Mouse (Mus musculus): ENCODE data around the gene Fam171a1. TPM values are rescaled to one million over a fixed set of nuclear protein-coding genes. Genes with fewer than 3 reads are reported as not detected.

Gene Fam171a1
- polyA plus RNA-seq, 1 experiment from 2014 or later = 39.6 TPM

DNA sequence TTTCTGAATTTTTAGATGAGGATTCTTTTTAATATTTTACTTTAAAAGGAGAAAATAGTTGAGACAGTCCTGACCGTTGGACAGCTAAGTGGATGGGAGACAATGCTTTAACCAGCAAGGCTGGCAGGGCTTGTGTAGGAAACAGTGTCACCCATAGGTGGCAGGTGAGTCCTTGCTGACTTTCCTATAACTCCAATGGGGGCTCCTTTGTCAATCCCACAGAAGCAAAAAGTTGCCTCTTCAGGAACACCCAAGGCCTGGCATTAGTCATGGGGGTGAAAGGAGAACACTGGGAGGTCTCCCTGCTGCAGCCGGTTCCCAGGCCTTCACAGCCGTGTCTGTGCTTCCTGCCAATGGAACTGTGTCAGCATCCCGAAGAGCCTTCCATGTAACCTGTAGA is 114.5 kb downstream of the Fam171a1 start:
- TF ChIP-seq EP300 (IDR thresholded peaks at IDR 0.05) (no peak), CTCF (IDR thresholded peaks at IDR 0.05) (peak; percentile 56)
- Histone ChIP-seq H3K9ac (replicated peaks; ENCODE audit: low read depth) (no peak overlapping the region), H3K9me3 (ENCODE audit: low read length) (no peaks in the 10 kb centered on the region), H3K36me3 (ENCODE audit: insufficient read depth, low read length) (no peaks in the 10 kb centered on the region), H3K4me2 (replicated peaks; ENCODE audit: low read depth, low read length) (no peak overlapping the region), H3K4me3 (ENCODE audit: low read depth, low read length) (no peak overlapping the region), H3K27ac (ENCODE audit: low read length) (no peak overlapping the region), H3K27me3 (replicated peaks; ENCODE audit: insufficient read depth, low read length) (no peaks in the 10 kb centered on the region), H3K4me1 (ENCODE audit: insufficient read depth, low read depth, low read length) (no peaks in the 10 kb centered on the region)
- 69% methylated on average over 4 of the region's 4 CpGs for WGBS
- ATAC-seq (peak; percentile 35; the same call in 1 of the 2 replicates), DNase-seq (ENCODE audit: low spot score) (no peak)

DNA sequence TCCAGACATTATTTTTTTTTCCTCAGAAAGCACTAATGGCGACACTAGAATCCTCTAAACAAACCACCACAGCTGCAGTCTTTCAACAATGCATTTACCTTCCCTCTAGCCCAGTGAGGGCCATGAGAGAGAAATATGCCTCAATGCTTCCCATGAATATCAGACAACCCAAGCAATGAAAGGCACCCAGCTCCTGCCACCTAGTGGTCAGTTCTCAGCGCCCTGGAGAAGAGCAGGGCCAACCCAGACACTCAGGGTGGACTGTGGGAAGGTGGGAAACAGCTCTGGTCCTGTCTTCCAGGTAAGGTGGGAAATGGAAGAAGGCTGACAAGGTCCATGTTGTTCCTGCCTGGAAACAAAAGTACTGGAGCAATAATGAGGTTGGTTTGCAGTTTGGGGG is 115.0 kb downstream of the Fam171a1 start:
- H3K27ac ChIP-seq (ENCODE audit: low read length) = no peak overlapping the region
- H3K9ac ChIP-seq (replicated peaks; ENCODE audit: low read depth) = no peak overlapping the region
- ATAC-seq = peak; percentile 87
- no peak overlapping the region for H3K4me3 ChIP-seq (ENCODE audit: low read depth, low read length)
- H3K9me3 ChIP-seq (ENCODE audit: low read length) = no peaks in the 10 kb centered on the region
- WGBS = 21% methylated on average over 2 of the region's 2 CpGs
- no peaks in the 10 kb centered on the region for H3K4me1 ChIP-seq (ENCODE audit: insufficient read depth, low read depth, low read length)
- no peak for TF ChIP-seq EP300 (IDR thresholded peaks at IDR 0.05)
- peak; percentile 92 for TF ChIP-seq CTCF (IDR thresholded peaks at IDR 0.05)
- no peak overlapping the region for H3K4me2 ChIP-seq (replicated peaks; ENCODE audit: low read depth, low read length)
- H3K27me3 ChIP-seq (replicated peaks; ENCODE audit: insufficient read depth, low read length) = no peaks in the 10 kb centered on the region
- DNase-seq (ENCODE audit: low spot score) = peak; percentile 78
- H3K36me3 ChIP-seq (ENCODE audit: insufficient read depth, low read length) = no peaks in the 10 kb centered on the region

DNA sequence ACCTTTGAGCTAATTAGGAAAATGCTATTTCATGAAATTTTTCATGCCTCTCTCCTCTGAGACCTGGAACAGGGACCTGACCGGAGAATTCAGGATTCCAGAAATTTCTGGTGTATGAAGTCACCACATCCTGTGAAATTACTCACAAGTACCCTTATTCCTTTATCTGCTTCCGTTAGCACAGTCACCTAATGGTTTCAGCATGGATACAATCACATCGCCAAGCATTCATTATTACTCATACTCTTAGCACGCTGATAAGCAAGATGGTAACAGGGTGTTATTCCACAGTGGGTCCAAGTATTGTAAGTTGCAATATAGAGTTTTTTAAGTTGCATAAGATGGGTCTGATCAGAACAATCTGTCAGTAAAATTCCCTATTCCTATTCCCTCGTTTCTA is 125.2 kb downstream of the Fam171a1 start:
- no peaks in the 10 kb centered on the region for H3K9me3 ChIP-seq (ENCODE audit: low read length)
- no peak for DNase-seq (ENCODE audit: low spot score)
- no peak for ATAC-seq
- H3K9ac ChIP-seq (replicated peaks; ENCODE audit: low read depth) = no peak overlapping the region
- H3K27ac ChIP-seq (ENCODE audit: low read length) = no peak overlapping the region
- H3K4me2 ChIP-seq (replicated peaks; ENCODE audit: low read depth, low read length) = no peak overlapping the region
- H3K4me1 ChIP-seq (ENCODE audit: insufficient read depth, low read depth, low read length) = no peaks in the 10 kb centered on the region
- no peaks in the 10 kb centered on the region for H3K36me3 ChIP-seq (ENCODE audit: insufficient read depth, low read length)
- 29% methylated on average over 5 of the region's 5 CpGs for WGBS
- TF ChIP-seq CTCF (IDR thresholded peaks at IDR 0.05) (no peak), EP300 (IDR thresholded peaks at IDR 0.05) (no peak)
- no peaks in the 10 kb centered on the region for H3K27me3 ChIP-seq (replicated peaks; ENCODE audit: insufficient read depth, low read length)
- no peak overlapping the region for H3K4me3 ChIP-seq (ENCODE audit: low read depth, low read length)

DNA sequence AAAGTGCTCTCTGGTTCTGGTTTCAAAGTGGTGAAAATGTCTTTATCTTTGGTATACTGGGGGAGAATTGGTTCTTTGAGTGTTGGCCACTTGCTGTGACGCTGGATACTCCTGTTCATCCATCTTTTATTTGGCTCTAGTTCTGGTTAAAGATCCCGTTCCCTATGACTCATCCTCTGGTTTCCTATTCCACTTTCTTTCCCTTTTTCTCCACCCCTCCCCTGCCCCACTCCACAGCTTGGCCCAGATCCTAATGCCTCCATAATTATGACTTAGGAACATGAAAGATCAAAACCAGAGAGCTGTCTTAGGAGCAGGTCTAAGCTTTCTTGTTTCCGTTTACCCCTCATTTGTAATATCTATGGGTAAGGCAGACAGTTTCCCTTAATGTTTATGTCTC is 130.2 kb downstream of the Fam171a1 start:
- ATAC-seq = no peak
- Histone ChIP-seq H3K4me2 (replicated peaks; ENCODE audit: low read depth, low read length) (no peak overlapping the region), H3K4me3 (ENCODE audit: low read depth, low read length) (no peak overlapping the region), H3K9ac (replicated peaks; ENCODE audit: low read depth) (no peak overlapping the region), H3K27me3 (replicated peaks; ENCODE audit: insufficient read depth, low read length) (no peaks in the 10 kb centered on the region), H3K4me1 (ENCODE audit: insufficient read depth, low read depth, low read length) (no peaks in the 10 kb centered on the region), H3K9me3 (ENCODE audit: low read length) (no peaks in the 10 kb centered on the region), H3K36me3 (ENCODE audit: insufficient read depth, low read length) (no peaks in the 10 kb centered on the region), H3K27ac (ENCODE audit: low read length) (no peak overlapping the region)
- TF ChIP-seq EP300 (IDR thresholded peaks at IDR 0.05) = no peak
- TF ChIP-seq CTCF (IDR thresholded peaks at IDR 0.05) = no peak
- no peak for DNase-seq (ENCODE audit: low spot score)
- WGBS = 36% methylated on average over 3 of the region's 3 CpGs

DNA sequence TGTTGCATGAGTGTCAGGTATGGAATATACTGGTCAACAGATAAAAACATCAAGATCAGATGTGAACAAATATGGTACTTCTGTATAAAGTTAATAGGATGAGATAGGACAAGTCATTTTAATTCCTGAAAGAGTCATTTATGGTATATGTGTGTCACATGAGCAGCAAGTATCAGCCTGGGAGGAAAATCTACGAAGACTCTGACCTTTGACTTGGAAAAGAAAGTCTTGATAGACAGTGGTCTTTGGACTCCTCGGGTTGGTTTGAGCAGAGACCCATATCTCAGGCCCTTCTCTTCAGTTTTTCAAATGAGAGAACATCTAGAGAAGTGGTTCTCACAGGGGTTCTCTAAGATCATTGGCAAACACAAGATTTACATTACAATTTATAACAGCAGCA is 137.3 kb downstream of the Fam171a1 start:
- 64% methylated on average over 2 of the region's 2 CpGs for WGBS
- Histone ChIP-seq H3K4me1 (ENCODE audit: insufficient read depth, low read depth, low read length) (no peaks in the 10 kb centered on the region), H3K27me3 (replicated peaks; ENCODE audit: insufficient read depth, low read length) (no peaks in the 10 kb centered on the region), H3K9me3 (ENCODE audit: low read length) (no peaks in the 10 kb centered on the region), H3K36me3 (ENCODE audit: insufficient read depth, low read length) (no peaks in the 10 kb centered on the region), H3K27ac (ENCODE audit: low read length) (no peak overlapping the region), H3K9ac (replicated peaks; ENCODE audit: low read depth) (no peak overlapping the region), H3K4me2 (replicated peaks; ENCODE audit: low read depth, low read length) (no peak overlapping the region), H3K4me3 (ENCODE audit: low read depth, low read length) (no peak overlapping the region)
- ATAC-seq = no peak
- TF ChIP-seq EP300 (IDR thresholded peaks at IDR 0.05) (no peak), CTCF (IDR thresholded peaks at IDR 0.05) (no peak)
- no peak for DNase-seq (ENCODE audit: low spot score)

DNA sequence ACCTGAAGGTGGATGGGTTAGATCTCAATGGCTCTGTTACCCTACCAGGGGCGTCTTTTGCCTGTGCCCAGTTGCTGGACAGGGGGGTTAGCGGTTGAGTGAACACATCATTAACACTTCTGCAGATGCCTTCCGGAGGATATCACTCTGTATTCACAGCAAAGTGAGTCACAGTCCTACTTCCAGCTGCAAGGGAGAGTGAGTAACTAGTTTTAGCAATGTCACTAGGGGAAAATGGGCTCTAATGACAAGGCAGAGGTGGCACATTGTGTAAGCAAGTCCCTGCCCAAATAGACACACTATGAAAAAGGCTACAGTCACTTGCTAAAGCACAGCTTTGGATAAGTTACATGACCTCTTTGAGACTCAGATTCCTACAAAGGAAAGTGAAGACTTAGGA is 152.4 kb downstream of the Fam171a1 start:
- no peak overlapping the region for H3K4me3 ChIP-seq (ENCODE audit: low read depth, low read length)
- no peak for DNase-seq (ENCODE audit: low spot score)
- 70% methylated on average over 3 of the region's 3 CpGs for WGBS
- no peak overlapping the region for H3K4me2 ChIP-seq (replicated peaks; ENCODE audit: low read depth, low read length)
- no peaks in the 10 kb centered on the region for H3K9me3 ChIP-seq (ENCODE audit: low read length)
- no peak for TF ChIP-seq CTCF (IDR thresholded peaks at IDR 0.05)
- no peak for TF ChIP-seq EP300 (IDR thresholded peaks at IDR 0.05)
- H3K36me3 ChIP-seq (ENCODE audit: insufficient read depth, low read length) = no peaks in the 10 kb centered on the region
- H3K9ac ChIP-seq (replicated peaks; ENCODE audit: low read depth) = no peak overlapping the region
- no peaks in the 10 kb centered on the region for H3K27me3 ChIP-seq (replicated peaks; ENCODE audit: insufficient read depth, low read length)
- no peak overlapping the region for H3K27ac ChIP-seq (ENCODE audit: low read length)
- no peak for ATAC-seq
- H3K4me1 ChIP-seq (ENCODE audit: insufficient read depth, low read depth, low read length) = no peaks in the 10 kb centered on the region

DNA sequence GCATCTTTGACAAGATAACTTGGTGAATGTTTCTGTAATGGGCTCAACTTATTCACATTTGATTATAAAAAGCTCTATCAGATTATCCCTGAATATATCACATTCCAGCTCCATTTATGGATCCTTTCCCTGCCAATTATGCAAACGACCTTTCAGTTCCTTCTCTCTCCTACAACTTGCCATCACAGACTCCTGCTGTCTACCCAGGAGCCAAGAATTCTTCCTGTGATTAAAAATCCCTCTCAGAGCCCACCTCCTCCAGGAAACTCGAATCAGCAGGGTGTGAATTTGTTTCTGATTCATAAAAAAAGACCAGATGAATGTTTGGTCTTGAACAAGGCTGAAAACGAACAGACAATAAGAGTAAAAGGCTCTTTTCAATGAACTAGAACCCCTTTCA is 153.9 kb downstream of the Fam171a1 start:
- Histone ChIP-seq H3K27me3 (replicated peaks; ENCODE audit: insufficient read depth, low read length) (no peaks in the 10 kb centered on the region), H3K27ac (ENCODE audit: low read length) (no peak overlapping the region), H3K9me3 (ENCODE audit: low read length) (no peaks in the 10 kb centered on the region), H3K36me3 (ENCODE audit: insufficient read depth, low read length) (no peaks in the 10 kb centered on the region), H3K9ac (replicated peaks; ENCODE audit: low read depth) (no peak overlapping the region), H3K4me3 (ENCODE audit: low read depth, low read length) (no peak overlapping the region), H3K4me2 (replicated peaks; ENCODE audit: low read depth, low read length) (no peak overlapping the region), H3K4me1 (ENCODE audit: insufficient read depth, low read depth, low read length) (no peaks in the 10 kb centered on the region)
- WGBS = 35% methylated on average over 3 of the region's 3 CpGs
- TF ChIP-seq CTCF (IDR thresholded peaks at IDR 0.05) (no peak), EP300 (IDR thresholded peaks at IDR 0.05) (no peak)
- DNase-seq (ENCODE audit: low spot score) (no peak), ATAC-seq (no peak)

Data from lung, postnatal 0 days (tissue).